Mouse (Mus musculus) c-Kit-positive CD71-positive TER-119-positive erythroid progenitor cells, embryonic 14.5 days (primary cell): ENCODE measurements around the gene Apopt1.

Experiments used
- DNase-seq: peaks from one replicate; pipeline ENCODE4 v3.0.0-alpha.2; 2013; ENCODE audit warnings: low spot score

The Apopt1 gene

GRCm38 (mm10) chr12:111774156-111774555 lies 61.1 kb downstream of the Apopt1 start:
- no peak for DNase-seq

- DNase-seq: no peak
These were observed 61.8 kb downstream of the Apopt1 start for GRCm38 (mm10) chr12:111774845-111775244.

GRCm38 (mm10) chr12:111777919-111778318 lies 64.9 kb downstream of the Apopt1 start:
- DNase-seq: no peak

- no peak for DNase-seq
These were observed 66.5 kb downstream of the Apopt1 start for GRCm38 (mm10) chr12:111779544-111779943.

DNA sequence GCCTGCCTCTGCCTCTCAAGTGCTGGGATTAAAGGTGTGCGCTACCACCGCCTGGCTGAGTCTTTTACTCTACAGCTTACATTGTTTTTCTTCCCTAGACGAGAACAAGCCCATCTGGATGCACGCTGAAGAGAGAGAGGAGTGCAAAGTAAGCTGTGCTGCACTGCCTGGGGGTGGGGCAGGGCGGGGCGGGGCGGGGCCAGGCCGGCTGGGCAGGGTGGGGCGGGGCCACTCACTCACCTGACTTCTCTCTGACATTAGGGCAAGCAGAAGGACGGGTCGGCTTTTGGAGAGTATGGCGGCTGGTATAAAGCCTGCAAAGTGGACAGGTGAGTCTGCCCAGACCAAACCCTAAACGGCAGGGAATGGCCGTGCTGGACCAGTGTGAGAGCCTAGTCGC lies 72.1 kb downstream of the Apopt1 start:
- DNase-seq: no peak

GRCm38 (mm10) chr12:111787015-111787414 lies 74.0 kb downstream of the Apopt1 start:
- peak; percentile 17 for DNase-seq

- DNase-seq: no peak
These were observed 77.0 kb downstream of the Apopt1 start for GRCm38 (mm10) chr12:111790090-111790489.

- no peak for DNase-seq
These were observed 77.6 kb downstream of the Apopt1 start for GRCm38 (mm10) chr12:111790631-111791030.

- DNase-seq: no peak
These were observed 78.5 kb downstream of the Apopt1 start for GRCm38 (mm10) chr12:111791474-111792104.

DNA sequence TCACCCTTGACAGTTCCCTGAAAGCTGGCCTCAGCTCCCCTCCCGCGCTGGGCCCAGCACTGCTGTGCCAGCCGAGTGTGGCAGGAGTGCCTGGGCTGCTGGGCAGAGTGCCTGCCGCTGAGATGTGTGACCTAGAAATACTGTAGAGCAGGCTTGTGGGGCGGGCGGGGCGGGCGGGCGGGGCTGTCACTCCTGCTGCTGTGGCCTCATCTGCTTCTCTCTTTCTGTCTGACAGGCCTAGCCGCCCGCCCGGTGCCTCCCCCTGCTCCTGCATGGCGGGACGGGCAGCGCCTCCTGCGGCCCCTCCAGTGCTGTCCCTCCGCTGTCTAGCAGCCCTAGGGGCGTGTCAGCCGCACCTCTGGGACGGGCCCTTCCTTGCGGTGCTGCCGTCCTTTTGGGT lies 81.0 kb downstream of the Apopt1 start:
- DNase-seq: no peak

GRCm38 (mm10) chr12:111794526-111795179 lies 81.6 kb downstream of the Apopt1 start:
- no peak for DNase-seq

DNA sequence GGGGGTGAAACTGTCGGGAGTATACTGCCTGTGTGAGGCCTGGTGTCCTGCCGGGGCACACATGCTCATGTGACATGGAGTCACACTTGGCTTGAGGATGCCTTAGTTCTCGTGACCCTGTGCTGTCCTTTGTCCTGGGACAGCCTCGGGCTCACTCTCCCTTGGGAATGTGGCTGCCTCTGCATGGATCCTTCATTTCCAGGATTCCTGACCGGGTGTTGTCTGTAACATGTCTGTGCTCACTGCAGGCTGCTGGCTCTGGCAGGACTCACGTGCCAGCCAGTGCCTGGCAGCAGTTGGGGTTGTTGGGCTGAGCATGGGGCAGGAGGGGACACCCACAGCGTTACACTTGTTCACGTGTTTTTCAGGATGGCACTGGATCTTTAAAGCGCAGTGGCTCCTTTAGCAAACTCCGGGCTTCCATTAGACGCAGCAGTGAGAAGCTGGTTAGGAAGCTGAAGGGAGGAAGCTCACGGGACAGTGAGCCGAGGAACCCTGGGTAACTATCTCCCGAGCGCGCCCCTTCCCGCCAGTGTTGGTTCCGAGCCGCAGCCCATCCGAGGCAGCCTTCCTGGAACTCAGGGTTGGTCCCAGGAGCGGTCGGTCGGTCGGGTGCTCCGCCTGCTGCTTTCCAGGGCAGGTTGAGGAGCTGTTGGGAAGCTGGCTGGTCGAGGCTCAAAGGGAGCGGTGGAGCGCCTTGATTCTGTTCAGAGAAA lies 82.3 kb downstream of the Apopt1 start:
- DNase-seq: no peak

DNA sequence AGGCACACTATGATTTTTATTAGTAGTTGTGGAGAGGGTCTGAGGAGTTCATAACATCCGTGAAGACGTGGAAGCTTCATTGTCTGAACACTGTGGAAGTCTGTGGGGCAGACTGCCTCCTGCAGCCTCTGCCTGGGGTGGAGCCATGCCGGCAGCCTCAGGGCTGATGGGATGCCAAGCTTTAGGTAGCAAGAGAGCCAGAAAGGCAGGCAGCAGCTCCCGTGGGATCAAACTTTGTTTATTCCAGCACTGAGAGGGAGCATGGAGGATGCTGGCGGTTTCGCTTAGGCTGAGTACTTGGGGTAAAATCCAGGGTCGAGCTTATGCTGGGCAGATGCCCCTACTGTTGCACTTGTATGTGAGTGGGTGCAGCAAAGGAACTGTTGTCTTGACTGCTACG lies 84.2 kb downstream of the Apopt1 start:
- DNase-seq: no peak

DNA sequence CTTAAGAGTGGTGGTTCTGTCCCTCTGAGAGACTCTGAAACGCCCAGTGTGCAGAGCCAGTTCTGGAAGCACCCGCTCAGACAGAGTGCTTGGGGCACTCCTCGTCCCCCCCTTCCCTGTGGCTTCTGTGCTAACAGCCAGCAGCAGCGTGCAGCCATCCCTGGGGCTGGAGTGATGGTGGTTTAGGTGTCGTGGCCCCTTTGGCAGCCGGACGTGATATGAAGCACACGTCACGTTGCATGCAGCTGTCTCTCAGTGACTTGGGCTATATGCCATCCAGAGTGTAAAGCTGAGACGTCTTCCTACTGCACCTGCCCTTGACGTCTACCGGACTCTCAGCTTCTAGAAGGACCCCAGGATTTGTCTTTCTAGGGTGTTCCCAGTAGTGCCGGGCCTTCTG lies 85.4 kb downstream of the Apopt1 start:
- no peak for DNase-seq

DNA sequence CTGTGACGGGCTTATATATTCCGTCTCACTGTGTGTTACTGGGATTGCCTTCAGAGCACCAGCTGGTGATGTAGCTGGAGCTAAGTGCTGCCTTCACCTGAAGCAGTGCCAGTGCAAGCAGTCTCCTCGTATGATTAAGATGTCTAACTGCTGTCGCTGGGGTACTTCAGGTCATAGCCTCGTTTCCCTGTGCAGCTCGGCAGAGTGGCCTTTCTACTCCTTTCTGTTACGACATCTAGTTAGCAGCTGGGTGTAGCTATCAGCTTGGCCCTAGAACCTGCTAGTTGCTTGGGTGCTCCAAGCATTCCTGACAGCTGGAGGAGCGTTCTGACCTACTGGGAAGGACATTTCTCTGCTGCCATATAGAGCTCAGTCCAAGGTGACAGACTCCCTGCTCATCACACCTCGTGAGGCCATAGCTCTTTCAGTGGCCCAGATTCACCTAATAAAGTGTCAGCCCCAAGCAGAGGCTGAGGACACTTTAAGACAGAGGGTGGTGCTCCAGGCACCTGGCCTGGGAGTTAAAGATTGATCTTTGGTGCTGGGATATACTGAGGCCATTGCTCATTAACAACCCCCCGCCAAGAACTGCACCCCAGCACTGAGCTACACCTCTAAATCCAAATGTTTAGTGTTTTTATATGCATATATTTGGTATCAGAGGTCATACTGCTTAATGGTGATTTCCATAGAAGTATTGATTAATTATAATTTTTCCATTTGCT lies 87.6 kb downstream of the Apopt1 start:
- no peak for DNase-seq

GRCm38 (mm10) chr12:111803538-111803937 lies 90.5 kb downstream of the Apopt1 start:
- no peak for DNase-seq
